Mouse (Mus musculus): Measurements from ENCODE around the gene Ric8a.

GRCm38 (mm10) chr7:140812850-140813249, 43.9 kb upstream of the Ric8a start:
- TF ChIP-seq CTCF (IDR thresholded peaks at IDR 0.05; ENCODE audit: borderline replicate concordance, insufficient read depth, low read depth, low read length) (no peak), POLR2A (IDR thresholded peaks at IDR 0.05; ENCODE audit: borderline replicate concordance, insufficient read depth, low read length) (no peak)
